Mouse (Mus musculus) testis, postnatal 14 days (tissue): ENCODE data around the gene Tmprss11f.
"Not testable (repeated sequence)": the region's sequence is repeated elsewhere in the genome, so short reads cannot be mapped to it uniquely, and the experiment has no call there.

Experiments used
- DNase-seq: peaks from one replicate; pipeline ENCODE4 v3.0.0; 2021; ENCODE audit warnings: low spot score

The Tmprss11f gene

GRCm38 (mm10) chr5:86632324-86632723 lies at the start of gene Tmprss11f:
Gene Tmprss11f (minus strand): TSS chr5:86632424.
- no peak for DNase-seq

- no peak for DNase-seq
Measured at GRCm38 (mm10) chr5:86676262-86676661, 44.0 kb upstream of the Tmprss11f start, which contains the start of gene Tmprss11b. Gene Tmprss11b (minus strand): TSS chr5:86676362.

DNA sequence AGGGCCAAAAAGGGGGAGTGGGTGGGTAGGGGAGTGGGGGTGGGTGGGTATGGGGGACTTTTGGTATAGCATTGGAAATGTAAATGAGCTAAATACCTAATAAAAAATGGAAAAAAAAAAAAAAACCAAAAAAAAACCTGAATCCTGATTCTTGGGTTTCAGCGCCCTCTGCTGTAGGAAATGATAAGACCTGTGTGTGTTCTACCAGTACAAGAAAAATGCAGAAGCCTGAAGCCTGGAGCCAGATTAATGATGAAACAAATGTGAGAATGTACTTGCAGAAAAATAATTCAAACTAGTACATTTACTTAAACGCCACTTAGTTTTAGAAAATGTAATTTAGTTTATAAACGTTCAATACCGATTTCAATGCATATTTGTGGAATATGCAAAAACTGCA lies 17.0 kb upstream of the Tmprss11f start:
- DNase-seq: not testable (repeated sequence)

DNA sequence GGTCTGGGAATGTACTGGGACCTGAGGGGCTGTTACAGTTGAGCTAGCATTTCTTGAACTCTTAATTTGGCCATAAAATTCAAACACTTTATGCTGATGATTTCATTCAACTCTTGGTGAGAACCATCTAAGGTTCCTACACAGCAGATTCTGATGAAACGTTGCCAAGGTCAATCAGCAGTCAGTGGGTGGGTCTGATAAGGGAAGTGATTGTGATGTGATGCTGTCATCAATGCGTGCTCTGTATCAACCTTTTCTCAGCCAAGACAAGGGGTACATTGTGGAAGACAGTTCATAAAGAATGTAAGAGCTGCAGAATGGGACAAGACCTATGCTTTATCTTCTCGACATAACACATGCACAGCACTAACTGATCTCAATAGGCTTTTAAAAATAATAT lies 8.6 kb upstream of the Tmprss11f start:
- DNase-seq: no peak

- DNase-seq: no peak
Measured at GRCm38 (mm10) chr5:86630700-86631099, 1.5 kb downstream of the Tmprss11f start.

DNA sequence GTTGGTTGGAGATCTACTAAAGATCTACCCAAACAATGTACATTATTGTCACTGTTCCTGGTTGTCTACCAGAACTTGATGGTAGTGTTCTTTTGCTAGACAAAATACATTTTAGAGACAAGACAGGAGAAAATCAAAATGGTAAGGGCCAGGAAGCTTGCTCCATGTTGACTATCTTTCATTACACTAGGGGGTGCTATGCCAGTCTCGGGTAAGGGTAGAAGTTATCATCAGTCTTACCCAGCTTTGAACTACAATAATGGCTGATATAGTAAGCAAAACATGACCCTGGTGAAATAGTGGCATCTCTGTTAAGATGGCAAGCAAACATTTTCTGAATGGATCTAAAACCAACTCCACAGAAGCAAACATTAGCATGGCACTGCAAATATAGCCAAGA lies 10.4 kb downstream of the Tmprss11f start:
- no peak for DNase-seq

GRCm38 (mm10) chr5:86585896-86586295 lies 46.3 kb downstream of the Tmprss11f start:
- DNase-seq: no peak

DNA sequence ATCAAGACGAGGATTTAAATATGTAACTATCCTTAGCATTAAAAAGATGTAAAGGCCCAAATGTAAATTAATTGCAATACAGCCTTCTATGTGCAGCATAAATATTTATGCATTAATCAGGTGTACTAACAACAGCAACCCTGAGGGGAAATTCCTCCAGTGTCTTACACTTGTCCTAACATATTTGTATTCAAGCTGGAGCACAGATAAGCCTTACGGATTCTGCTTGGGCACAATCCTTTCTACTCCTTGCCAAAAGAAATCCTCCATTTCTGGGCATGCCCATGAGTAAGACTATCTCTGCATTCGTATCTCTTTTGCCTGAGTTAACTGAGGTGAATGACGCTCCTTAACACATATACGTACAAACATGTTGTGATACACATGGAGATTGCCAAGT lies 49.6 kb downstream of the Tmprss11f start:
- no peak for DNase-seq

- no peak for DNase-seq
Measured at GRCm38 (mm10) chr5:86581998-86582397, 50.2 kb downstream of the Tmprss11f start.

- not testable (repeated sequence) for DNase-seq
Measured at GRCm38 (mm10) chr5:86578761-86579160, 53.5 kb downstream of the Tmprss11f start.

- DNase-seq: no peak
Measured at GRCm38 (mm10) chr5:86546693-86547092, 85.5 kb downstream of the Tmprss11f start.

- no peak for DNase-seq
Measured at GRCm38 (mm10) chr5:86540601-86541000, 91.6 kb downstream of the Tmprss11f start.

- DNase-seq: no peak
Measured at GRCm38 (mm10) chr5:86528725-86529124, 103.5 kb downstream of the Tmprss11f start.

DNA sequence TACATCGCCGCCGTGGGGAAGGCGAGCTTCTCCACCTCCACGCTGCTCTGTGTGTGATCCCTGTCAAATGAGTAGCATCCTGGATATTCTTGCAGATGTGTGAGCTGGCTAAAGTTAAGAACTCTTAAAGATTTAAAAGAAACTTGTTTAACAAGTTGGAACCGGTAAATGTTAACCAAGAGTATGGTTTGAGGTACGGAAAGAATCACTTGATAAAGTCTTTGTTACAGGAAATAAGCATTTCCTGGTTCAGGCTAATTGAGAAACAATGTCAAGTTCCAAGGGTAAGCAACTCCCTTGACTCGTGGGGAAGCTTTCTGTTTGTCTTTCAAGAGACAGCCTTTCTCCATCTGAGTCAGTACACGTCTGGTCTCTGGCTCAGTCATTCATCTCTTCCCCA lies 113.7 kb downstream of the Tmprss11f start, which contains the start of gene Tmprss11g:
Gene Tmprss11g (minus strand): TSS at position 101 of the 400 bp plus-strand sequence.
- no peak for DNase-seq

GRCm38 (mm10) chr5:86511538-86511937 lies 120.7 kb downstream of the Tmprss11f start:
- no peak for DNase-seq

DNA sequence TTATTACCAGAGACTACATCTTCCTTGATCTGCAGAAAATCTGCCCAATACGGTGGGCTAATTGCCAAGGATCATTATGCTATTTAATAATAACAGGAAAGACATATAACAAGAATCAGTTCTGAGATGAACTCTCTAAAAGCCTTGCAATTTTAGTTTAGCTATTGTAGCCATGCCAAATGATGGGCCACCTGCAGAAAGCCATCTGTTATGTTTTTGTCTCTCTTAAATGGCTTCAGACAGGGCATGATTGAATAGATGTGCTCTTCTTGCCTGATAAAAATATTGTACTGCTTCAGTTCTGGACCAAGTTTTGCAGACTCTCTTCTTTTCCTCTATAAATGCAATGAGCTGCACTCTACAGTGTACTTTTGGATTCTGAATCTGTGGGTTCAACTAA lies 138.8 kb downstream of the Tmprss11f start:
- no peak for DNase-seq

- no peak for DNase-seq
Measured at GRCm38 (mm10) chr5:86482562-86482961, 149.7 kb downstream of the Tmprss11f start.

DNA sequence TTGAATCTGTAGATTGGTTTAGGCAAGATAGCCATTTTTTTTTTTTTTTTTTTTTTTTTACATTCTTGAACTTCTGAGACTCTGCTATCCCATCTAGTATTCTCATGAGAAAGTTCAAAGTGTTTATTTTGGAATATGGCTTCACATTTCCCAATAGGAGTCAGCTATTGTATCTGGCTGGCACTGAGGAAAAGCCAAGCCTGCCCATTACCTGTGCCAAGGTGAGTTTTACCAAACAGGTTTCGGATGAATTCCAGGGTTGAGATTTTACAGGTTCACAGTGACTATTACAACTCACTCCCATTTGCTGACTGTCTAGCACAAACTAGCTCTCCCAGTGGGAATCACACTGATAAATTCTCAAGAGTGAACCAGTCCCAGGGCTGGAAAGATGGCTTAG lies 150.2 kb downstream of the Tmprss11f start:
- DNase-seq: no peak

- no peak for DNase-seq
Measured at GRCm38 (mm10) chr5:86473859-86474258, 158.4 kb downstream of the Tmprss11f start.
